Mouse (Mus musculus) lung, postnatal 25 days (tissue): ENCODE data around the gene Tmtc2.
A peak's percentile ranks its signal among the peaks of the same experiment; 100 is the strongest.

Experiments
- DNase-seq: peaks from one replicate; pipeline ENCODE4 v3.0.0; 2022; ENCODE audit warnings: low spot score

Gene Tmtc2

DNA sequence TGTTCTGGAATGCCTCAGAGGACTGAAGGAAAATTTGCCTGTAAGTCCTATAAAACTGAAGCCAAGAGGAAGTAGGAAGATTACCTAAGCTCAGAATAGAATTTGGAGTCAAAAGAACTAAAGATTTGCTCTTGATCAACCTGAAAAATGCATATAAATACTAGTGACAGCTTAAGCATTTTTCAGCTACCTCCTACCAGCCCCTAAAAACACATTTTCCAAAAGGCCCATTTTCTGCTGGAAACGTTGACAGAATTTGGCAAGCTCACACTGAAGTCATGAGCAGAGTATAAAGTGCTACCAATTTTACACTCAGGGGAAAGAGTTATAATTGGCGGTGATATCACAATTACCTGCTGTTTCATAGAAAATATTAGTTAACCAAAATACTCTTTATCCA, 285.8 kb downstream of the Tmtc2 start:
- DNase-seq, result no peak

DNA sequence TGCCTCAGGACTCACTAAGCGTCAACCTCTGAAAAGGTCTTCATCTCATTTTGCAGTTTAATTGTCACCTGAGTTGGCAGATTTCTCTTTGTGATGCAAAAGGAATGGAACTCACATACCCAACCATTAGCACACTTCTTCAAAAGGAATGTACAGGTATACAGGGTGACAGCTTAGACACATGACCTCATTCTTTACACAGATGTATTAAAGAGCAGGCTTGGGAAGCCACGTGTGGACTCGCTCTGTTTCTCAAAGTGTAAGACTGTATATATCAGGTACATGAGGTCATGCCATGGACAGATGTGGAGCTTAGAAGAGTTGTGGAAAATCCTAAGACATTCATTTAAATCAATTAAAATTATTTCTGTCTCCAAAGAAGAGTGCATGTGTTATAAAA, 286.7 kb downstream of the Tmtc2 start:
- DNase-seq, result no peak

DNA sequence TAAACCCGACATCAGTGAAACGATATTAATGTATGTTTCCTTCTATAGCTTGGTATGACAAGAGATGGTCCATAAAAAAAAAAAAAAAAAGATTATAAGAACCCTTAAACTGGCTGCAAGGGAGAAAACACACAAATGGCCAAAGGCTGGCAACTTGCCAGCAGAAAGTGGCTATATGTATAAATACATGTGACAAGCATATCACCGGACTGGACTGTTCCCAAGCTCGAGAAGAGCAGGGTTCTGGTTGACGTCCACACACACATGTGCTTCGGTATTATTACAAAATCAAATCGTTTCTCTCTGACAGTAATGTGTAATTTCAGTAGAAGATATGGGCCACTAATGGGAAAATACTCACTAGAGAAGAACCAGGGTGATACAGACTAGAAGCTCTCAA, 287.2 kb downstream of the Tmtc2 start:
- no peak for DNase-seq

DNA sequence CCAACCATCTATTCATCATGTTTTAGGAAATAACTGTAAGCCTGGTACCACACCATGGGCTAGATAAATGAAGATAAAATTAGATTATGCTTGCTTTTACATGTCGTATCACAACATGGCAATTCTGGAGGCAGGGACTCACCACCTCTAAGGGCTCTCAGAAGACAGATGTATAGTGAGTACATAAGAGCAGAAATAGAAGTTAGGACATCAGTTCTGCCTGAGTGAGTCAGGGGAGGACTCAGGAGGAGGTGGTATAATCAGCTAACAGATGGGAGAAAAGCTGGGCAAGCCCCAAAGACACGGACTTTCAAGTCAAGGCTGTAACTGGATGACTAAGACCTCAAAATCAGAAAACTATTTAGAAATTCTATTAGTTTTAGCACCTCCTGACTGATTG, 288.0 kb downstream of the Tmtc2 start:
- no peak for DNase-seq

DNA sequence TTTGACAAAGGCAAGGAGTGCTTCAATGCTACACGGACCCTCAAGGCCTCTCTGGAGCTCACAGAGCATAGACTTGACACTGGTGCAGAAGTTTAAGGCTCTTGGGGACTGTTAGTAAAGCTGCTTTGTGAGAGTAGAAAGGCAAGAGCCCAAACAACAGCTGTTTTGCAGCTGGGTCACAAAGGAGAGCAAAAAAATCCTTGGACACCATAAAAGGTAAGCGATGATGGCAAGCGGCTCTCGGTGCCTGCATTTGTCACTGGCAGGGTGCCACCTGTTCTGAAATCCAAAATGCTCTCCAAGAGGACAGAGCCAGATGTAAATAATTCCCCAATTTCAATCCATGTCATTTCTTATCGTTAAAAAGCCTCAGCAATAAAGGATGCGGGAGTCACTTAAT, 290.1 kb downstream of the Tmtc2 start:
- peak; percentile 8 for DNase-seq

DNA sequence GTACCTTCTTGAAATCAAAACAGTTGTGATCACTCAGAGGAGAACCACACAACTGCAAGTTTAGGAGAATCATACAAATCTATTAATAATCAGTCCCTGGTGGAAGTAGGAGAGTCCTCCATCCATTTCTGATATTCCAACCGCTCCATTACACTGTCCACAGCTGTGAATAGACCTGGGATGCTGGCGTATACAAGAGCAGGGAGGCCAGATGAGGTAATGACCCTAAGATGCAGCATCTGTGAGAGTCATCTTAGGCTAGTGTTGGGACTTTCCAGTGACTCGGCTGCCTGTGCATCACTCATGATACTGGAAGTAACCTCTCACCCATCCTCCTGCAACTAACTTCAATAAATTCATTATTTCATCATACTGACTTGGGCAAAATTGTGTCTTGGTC, 293.3 kb downstream of the Tmtc2 start:
- DNase-seq, result no peak

DNA sequence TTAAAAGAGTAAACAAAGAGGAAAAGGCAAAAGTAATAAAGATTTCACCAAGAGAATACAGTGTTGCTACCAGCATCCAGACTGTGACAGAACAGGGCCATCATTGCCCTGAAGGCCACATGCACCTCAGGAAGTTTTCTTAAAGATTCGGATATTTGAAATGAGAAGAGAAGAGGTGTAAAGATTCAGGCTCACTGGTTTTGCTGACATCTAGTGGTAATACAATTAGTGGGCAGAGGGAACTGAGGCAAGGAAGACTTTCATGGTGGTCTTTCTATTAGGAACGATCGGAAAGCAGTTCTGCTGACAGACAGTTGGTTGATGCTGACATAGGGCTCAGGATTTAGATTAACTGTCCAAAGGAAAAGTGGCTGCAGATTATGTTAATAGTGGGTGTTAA, 314.2 kb downstream of the Tmtc2 start:
- no peak for DNase-seq

DNA sequence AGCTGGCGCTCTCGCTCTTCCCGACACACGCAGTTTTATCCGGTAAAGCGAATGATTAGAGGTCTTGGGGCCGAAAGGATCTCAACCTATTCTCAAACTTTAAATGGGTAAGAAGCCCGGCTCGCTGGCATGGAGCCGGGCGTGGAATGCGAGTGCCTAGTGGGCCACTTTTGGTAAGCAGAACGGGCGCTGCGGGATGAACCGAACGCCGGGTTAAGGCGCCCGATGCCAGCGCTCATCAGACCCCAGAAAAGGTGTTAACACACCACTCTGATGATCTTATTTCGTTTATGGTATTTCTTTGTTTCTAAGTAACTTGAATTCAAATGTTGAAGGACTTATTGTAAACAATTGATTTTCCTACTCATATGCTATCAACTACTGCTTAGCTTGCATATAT, 336.0 kb downstream of the Tmtc2 start:
- DNase-seq, result peak; percentile 10

DNA sequence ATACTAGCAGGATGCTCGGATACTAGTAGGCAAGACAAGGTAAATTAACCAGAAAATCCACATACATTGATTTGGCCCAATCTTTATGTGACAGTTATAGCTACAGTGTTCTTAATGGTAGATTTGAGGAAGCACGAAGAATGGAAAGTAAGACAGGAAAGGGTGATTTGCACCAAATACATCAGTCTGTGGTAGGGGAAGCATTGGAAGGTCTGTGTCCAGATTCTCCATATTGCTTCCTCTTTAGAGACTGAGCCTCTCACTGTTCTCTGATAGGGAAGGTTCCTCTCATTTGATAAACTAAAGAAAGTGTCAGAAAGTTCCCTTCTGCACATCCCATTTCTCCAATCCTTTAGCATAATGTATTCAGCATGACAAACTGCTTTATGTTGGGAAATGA, 341.4 kb downstream of the Tmtc2 start:
- DNase-seq, result no peak

DNA sequence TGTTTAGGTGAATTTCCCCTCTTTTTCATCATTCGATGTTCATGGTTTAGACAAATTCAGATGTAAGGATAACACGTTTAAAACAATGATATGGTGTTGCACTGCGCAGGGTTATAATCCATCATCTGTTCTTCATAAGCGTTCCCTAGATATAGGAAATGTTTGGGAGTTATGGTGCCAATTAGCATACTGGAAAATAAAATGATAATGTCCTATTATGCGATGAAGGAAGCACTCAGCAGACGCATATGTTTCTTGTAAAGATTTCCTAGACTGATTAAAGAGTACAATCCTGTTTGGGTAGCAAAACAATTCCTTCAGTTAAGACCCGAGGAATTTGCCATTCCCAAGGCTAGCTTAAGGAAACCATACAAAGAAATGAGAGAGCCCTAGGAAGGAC, 343.8 kb downstream of the Tmtc2 start:
- no peak for DNase-seq

DNA sequence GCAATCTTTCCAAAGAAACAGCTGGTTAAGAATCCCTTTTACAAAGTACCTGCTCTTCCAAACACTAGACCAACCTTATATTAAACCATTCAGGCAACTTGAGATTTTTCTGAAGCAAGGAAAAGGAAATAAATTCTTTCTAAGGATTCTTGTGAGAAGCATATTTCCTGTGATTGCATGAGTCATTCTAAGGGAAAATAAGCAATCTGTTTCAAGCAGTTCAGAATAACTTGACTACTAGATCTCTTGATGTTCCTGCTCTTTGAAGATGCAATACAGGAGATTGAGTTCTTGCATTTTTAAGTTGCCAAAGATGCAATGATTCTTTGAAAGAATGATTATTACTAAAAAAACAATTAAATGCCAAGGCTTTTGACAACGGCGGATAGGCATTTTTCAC, 345.6 kb downstream of the Tmtc2 start:
- DNase-seq, result no peak

DNA sequence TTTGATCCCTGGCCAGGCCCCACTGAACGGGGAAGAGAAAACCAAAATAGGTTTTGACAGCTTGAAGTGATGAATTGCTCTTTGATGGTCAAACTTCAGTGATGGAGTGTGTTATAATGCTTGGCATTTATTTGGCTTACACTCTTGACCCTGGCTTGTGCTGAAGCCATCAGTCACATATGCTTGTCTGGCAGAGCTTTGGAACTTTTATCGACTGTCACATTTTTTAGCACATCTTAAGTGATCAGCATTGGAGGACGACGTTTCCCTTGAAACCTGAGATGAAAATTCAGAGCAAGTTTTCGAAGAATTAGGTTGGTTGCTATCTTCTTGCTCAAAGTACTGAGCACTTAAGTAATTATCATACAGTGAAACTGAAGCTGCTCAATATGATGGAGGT, 346.6 kb downstream of the Tmtc2 start:
- DNase-seq, result no peak

DNA sequence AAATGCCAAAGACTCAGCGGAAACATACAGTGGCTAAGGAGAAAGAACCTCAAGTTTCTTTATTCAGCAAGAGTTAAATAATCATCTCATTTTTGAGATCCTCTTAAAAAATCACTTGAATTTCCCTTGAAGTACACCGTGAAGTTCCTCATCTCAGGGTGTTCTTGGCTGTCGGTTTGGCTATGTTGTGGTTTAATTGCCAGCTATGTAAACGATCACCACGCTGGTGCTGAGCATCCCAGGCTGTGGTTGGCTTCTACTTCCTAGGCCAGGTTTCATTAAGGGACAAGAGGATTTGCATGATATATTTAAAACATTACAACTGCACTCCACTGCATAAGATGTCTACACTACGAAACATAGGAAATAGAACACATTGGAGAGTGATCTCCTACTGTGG, 348.5 kb downstream of the Tmtc2 start:
- no peak for DNase-seq

DNA sequence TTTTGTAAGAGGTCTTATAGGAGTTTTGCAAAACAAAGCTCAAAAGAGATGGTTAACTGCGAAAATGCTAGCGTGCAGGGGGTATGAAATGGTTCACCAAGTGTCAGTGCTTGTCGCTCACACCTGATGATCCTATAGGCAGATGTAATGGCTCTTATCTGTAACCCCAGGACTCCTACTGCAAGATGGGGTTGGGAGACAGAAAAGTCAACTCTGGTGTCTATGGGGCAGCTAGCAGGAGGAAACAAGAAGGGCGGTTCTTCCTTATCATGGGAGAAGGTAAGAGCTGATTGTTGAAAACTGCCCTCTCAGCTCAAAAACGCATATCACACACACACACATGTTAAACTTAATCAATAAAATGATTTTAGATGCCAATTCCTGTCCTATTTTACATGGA, 351.3 kb downstream of the Tmtc2 start:
- no peak for DNase-seq

DNA sequence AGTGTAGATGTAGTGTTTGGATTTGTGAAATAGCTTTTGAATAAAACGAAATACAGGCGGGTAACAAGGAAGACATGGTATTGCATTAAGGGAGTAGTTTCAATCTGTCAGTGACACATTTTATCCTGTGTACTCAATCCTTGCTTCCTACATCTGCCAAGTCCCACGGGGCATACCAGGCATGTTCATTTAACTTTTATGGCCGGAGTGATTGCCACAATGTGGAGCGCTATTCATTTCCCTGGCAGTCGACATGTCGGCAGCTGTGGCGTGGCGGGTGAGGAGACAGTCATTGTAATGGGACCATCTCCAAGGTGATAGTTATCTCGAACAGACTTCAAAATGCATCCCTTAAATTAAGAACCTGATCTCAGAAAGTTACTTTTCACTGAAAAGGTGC, 372.8 kb downstream of the Tmtc2 start:
- DNase-seq, result no peak

DNA sequence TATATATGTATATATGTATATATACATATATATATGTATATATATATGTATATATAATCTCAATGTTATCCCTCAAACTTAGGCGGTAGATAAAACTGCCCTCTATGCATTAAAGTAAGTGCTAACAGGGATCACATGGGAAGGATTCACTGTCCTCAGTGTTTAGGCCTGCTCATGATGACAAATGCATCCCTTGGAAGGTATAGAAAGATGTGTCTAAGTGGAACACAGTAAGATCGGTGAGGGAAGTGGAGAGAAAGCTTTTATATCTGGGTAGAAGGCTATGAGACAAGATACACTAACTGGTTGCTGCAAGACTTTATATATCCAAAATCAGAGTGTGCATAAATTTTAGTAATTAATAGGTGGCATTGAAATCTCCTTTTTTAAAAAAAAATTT, 373.6 kb downstream of the Tmtc2 start:
- no peak for DNase-seq

DNA sequence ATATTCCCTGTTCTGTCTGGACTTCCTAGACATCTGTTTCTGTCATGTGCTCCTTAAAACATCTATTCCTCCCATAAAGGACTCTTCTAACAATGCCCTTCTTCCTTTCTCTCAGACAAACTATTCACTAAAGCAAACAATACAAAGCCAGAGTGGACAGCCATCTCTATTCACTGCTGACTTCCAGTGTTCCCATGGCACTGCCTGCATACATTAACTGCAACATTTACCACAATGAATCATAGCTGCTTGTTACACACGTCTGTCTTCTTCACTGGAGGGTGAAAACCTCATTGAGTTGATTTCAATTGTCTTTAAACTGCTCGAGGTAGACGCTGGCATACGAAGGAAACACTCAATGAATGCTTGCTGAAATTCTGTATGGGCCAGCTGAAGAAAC, 374.2 kb downstream of the Tmtc2 start:
- DNase-seq, result no peak

DNA sequence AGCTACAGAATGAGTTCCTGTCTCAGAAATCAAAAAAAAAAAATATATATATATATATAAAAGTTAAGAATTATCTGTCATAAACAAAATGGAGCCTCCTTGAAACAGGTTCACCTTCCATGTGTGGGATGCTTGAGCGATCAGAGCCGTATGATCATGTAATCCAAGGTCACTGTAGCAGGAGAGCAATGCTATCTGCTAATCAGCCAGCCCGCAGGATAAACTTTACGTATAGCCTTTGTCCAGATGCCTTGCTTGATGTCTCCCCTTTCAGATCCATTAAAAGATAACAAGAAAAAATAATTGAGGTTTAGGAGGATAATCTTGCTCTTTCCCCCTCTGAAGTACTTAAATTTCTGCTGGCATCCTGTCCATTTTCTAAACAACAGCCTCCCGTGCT, 374.7 kb downstream of the Tmtc2 start:
- no peak for DNase-seq

DNA sequence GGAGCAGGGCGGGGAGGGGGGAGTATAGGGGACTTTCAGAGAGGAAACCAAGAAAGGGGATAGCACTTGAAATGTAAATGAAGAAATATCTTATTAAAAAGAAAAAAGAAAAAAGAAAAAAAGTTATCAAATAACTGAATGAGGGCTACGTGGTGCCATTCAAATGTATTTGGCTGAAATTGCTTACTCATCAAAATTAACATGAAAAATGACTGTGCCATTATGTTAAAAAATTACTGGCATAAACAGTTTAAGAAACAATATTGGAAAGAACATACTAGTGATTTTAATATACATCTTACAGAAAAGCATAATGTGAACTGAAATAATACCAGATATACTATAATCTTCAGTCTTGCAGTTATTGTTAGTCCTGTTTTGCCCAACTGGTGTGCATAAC, 378.9 kb downstream of the Tmtc2 start:
- no peak for DNase-seq

DNA sequence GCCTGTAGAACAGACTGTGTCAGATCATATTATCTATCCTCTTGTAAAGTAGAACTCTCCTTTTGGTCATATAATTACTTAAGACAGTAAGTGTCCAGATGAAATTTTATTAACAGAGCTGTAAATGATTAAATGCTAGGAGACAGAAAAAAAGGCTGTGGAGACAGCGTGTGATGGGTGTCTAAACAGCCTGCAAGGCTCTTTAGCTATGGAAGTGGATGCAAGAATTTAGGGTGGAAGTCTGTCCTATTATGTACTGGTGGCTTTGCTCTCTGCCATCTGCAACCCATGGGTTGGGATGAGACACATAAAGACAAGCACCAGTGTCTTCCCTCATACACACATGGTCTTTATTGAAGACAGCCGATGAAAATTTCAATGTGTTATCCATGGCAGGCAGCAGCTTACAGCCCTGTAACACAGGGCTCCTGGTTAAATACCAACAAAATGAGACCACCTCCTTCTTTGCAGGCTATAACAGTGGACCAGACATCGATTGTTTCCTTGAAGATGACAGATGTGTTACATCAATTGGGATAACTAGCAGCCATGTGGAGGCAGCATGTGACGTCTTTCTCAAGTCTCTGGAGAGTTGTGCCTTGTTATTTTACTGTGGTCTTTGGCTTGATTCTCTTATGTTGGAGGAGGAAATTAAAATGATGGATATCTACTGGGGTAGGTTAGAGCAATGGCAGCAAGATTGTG, 380.3 kb downstream of the Tmtc2 start:
- DNase-seq, result no peak

DNA sequence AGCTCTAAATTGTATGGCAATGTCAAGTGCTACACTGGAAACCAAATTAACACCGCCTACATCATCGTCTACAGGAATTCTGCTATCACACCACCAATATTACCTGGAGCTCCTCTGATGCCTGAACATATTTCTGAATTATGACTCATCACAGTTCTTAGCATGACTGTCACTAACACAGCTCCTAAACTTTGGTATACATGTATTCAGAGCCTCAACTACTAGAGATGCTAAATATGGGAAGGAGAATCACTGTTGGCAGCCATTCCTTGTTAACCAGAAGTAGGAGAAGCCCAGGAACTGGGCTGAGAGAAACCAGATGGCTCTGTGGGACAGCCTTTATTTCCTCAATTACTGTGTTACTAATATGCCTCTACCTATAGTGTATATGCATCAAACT, 382.2 kb downstream of the Tmtc2 start:
- DNase-seq, result no peak

DNA sequence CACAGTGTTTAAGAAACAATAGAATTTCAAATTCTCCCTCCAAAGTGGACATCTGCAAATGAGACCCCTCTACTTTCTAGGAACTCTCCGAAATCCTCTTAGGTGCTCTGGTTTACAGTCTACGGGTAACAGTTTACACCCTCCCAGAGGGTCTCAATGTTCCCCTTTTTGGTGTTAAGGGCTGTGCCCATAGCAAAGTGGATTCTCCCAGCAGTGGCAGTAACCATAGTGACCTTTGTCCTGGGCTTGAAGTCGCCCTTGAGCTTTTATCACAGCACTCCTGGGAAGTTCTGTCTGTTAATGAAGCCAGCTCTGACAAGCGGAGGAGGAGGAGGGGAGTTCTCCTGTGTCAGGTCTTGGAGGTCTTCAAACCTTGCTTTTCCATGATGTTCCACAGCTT, 384.5 kb downstream of the Tmtc2 start:
- DNase-seq, result no peak

DNA sequence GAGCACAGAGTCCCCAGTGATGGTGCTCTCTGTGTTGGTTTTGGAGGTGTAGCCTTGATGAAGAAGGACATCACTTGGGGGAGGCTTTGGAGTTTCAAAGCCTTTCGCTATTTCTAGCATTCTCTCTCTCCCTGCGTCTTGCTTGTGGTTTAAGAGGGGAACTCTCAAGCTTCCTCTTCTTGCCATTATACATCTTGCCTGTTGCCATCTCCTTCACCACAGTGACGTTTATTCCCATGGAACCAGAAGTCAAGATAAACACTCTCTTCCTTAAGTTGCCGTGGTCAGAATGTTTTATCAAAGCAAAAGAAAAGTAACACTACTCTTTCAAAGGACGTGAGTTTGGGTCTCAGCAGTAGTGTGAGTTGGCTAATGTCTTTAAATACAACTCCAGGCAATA, 387.6 kb downstream of the Tmtc2 start:
- no peak for DNase-seq

DNA sequence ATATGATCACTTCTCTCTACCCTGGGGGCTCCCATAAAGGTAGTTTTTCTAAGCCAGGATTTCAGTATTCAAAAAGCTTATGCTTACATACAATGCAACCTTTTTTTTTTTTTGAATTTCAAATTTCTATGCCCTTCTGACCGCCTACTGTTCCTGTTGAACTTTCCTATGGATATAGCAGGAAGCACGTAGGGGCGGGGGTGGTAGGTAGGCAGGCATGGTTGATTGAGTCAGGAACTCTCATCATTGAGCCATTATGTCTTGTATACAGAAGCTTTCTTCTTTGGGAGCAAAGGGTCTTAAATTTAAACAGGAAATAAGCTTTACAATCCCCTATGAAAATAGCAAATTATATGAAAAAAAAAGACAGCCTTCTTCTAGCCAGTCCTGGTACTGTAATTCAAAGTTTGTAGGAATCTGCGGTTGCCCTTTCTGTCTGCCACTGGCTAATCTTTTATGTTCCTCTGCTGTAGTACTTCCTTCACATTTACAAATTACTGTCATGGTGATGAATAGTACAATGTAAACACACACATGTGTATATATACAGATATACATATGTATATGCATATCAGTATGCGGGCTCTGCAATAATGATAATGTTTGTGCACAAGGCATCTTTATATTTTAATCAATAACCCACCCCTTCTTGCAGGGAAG, 405.7 kb downstream of the Tmtc2 start:
- DNase-seq, result no peak
